Mouse (Mus musculus): ENCODE measurements around the gene Notch2. TPM values are rescaled to one million over a fixed set of nuclear protein-coding genes. Genes with fewer than 3 reads are reported as not detected.

The Notch2 gene
- polyA plus RNA-seq, 1 experiment, result 6.6 TPM

- Histone ChIP-seq H3K27ac (ENCODE audit: insufficient read depth, low read depth, low read length) (no peak overlapping the region), H3K36me3 (ENCODE audit: control insufficient read depth, insufficient read depth, low read length) (no peaks in the 10 kb centered on the region), H3K4me1 (ENCODE audit: control insufficient read depth, insufficient read depth, insufficient read length, low read length) (peaks cover 35% of the 10 kb centered on the region)
Measured at GRCm38 (mm10) chr3:98028072-98028471, 14.7 kb downstream of the Notch2 start.

GRCm38 (mm10) chr3:98028936-98029335 is 15.6 kb downstream of the Notch2 start:
- Histone ChIP-seq H3K4me3 (ENCODE audit: low read depth, low read length) (no peak overlapping the region), H3K36me3 (ENCODE audit: control insufficient read depth, insufficient read depth, low read length) (no peaks in the 10 kb centered on the region), H3K27ac (ENCODE audit: insufficient read depth, low read depth, low read length) (no peak overlapping the region), H3K4me1 (ENCODE audit: control insufficient read depth, insufficient read depth, insufficient read length, low read length) (peaks cover 35% of the 10 kb centered on the region), H3K27me3 (ENCODE audit: control insufficient read depth, insufficient read depth, low read length) (no peaks in the 10 kb centered on the region)
- 42% methylated on average over 10 of the region's 10 CpGs for WGBS
- TF ChIP-seq CTCF (IDR thresholded peaks at IDR 0.05; ENCODE audit: extremely low read depth, insufficient read length, insufficient replicate concordance, low read depth, low read length), result no peak
- no peak for TF ChIP-seq POLR2A (IDR thresholded peaks at IDR 0.05; ENCODE audit: low read depth, low read length)

More at GRCm38 (mm10) chr3:98028072-98028471, 14.7 kb downstream of the Notch2 start:
- 65% methylated on average over 4 of the region's 4 CpGs for WGBS
- Histone ChIP-seq H3K27me3 (ENCODE audit: control insufficient read depth, insufficient read depth, low read length) (no peaks in the 10 kb centered on the region), H3K4me3 (ENCODE audit: low read depth, low read length) (no peak overlapping the region)
- TF ChIP-seq POLR2A (IDR thresholded peaks at IDR 0.05; ENCODE audit: low read depth, low read length) (no peak), CTCF (IDR thresholded peaks at IDR 0.05; ENCODE audit: extremely low read depth, insufficient read length, insufficient replicate concordance, low read depth, low read length) (no peak)

GRCm38 (mm10) chr3:98031104-98031503 is 17.8 kb downstream of the Notch2 start:
- H3K27ac ChIP-seq (ENCODE audit: insufficient read depth, low read depth, low read length), result 0 out of 2 replicates have a peak overlapping the region, but pooled peaks have one; percentile 7
- no peaks in the 10 kb centered on the region for H3K27me3 ChIP-seq (ENCODE audit: control insufficient read depth, insufficient read depth, low read length)
- H3K4me1 ChIP-seq (ENCODE audit: control insufficient read depth, insufficient read depth, insufficient read length, low read length), result peaks cover 28% of the 10 kb centered on the region
- no peak overlapping the region for H3K4me3 ChIP-seq (ENCODE audit: low read depth, low read length)
- no peak for TF ChIP-seq POLR2A (IDR thresholded peaks at IDR 0.05; ENCODE audit: low read depth, low read length)
- no peak for TF ChIP-seq CTCF (IDR thresholded peaks at IDR 0.05; ENCODE audit: extremely low read depth, insufficient read length, insufficient replicate concordance, low read depth, low read length)
- no peaks in the 10 kb centered on the region for H3K36me3 ChIP-seq (ENCODE audit: control insufficient read depth, insufficient read depth, low read length)
- WGBS, result 15% methylated on average over 7 of the region's 7 CpGs

- Histone ChIP-seq H3K27ac (ENCODE audit: insufficient read depth, low read depth, low read length) (no peak overlapping the region), H3K4me1 (ENCODE audit: control insufficient read depth, insufficient read depth, insufficient read length, low read length) (peaks cover 25% of the 10 kb centered on the region), H3K36me3 (ENCODE audit: control insufficient read depth, insufficient read depth, low read length) (no peaks in the 10 kb centered on the region), H3K4me3 (ENCODE audit: low read depth, low read length) (no peak overlapping the region), H3K27me3 (ENCODE audit: control insufficient read depth, insufficient read depth, low read length) (no peaks in the 10 kb centered on the region)
- TF ChIP-seq POLR2A (IDR thresholded peaks at IDR 0.05; ENCODE audit: low read depth, low read length), result no peak
- TF ChIP-seq CTCF (IDR thresholded peaks at IDR 0.05; ENCODE audit: extremely low read depth, insufficient read length, insufficient replicate concordance, low read depth, low read length), result no peak
- WGBS, result 49% methylated on average over 3 of the region's 3 CpGs
Measured at GRCm38 (mm10) chr3:98032191-98032590, 18.9 kb downstream of the Notch2 start.

- no peak overlapping the region for H3K4me3 ChIP-seq (ENCODE audit: low read depth, low read length)
- H3K27ac ChIP-seq (ENCODE audit: insufficient read depth, low read depth, low read length), result no peak overlapping the region
- TF ChIP-seq CTCF (IDR thresholded peaks at IDR 0.05; ENCODE audit: extremely low read depth, insufficient read length, insufficient replicate concordance, low read depth, low read length) (no peak), POLR2A (IDR thresholded peaks at IDR 0.05; ENCODE audit: low read depth, low read length) (no peak)
- peaks cover 21% of the 10 kb centered on the region for H3K4me1 ChIP-seq (ENCODE audit: control insufficient read depth, insufficient read depth, insufficient read length, low read length)
- WGBS, result 85% methylated on average over 5 of the region's 5 CpGs
- H3K36me3 ChIP-seq (ENCODE audit: control insufficient read depth, insufficient read depth, low read length), result no peaks in the 10 kb centered on the region
- H3K27me3 ChIP-seq (ENCODE audit: control insufficient read depth, insufficient read depth, low read length), result no peaks in the 10 kb centered on the region
Measured at GRCm38 (mm10) chr3:98032944-98033343, 19.6 kb downstream of the Notch2 start.

GRCm38 (mm10) chr3:98034622-98035593 is 21.6 kb downstream of the Notch2 start:
- no peak overlapping the region for H3K4me3 ChIP-seq (ENCODE audit: low read depth, low read length)
- H3K36me3 ChIP-seq (ENCODE audit: control insufficient read depth, insufficient read depth, low read length), result no peaks in the 10 kb centered on the region
- no peak overlapping the region for H3K27ac ChIP-seq (ENCODE audit: insufficient read depth, low read depth, low read length)
- TF ChIP-seq CTCF (IDR thresholded peaks at IDR 0.05; ENCODE audit: extremely low read depth, insufficient read length, insufficient replicate concordance, low read depth, low read length), result no peak
- no peak for TF ChIP-seq POLR2A (IDR thresholded peaks at IDR 0.05; ENCODE audit: low read depth, low read length)
- 83% methylated on average over 15 of the region's 15 CpGs for WGBS
- no peaks in the 10 kb centered on the region for H3K27me3 ChIP-seq (ENCODE audit: control insufficient read depth, insufficient read depth, low read length)
- H3K4me1 ChIP-seq (ENCODE audit: control insufficient read depth, insufficient read depth, insufficient read length, low read length), result peaks cover 14% of the 10 kb centered on the region

GRCm38 (mm10) chr3:98036161-98036560 is 22.8 kb downstream of the Notch2 start:
- no peaks in the 10 kb centered on the region for H3K36me3 ChIP-seq (ENCODE audit: control insufficient read depth, insufficient read depth, low read length)
- no peak overlapping the region for H3K27ac ChIP-seq (ENCODE audit: insufficient read depth, low read depth, low read length)
- WGBS, result 29% methylated on average over 6 of the region's 6 CpGs
- no peak for TF ChIP-seq CTCF (IDR thresholded peaks at IDR 0.05; ENCODE audit: extremely low read depth, insufficient read length, insufficient replicate concordance, low read depth, low read length)
- TF ChIP-seq POLR2A (IDR thresholded peaks at IDR 0.05; ENCODE audit: low read depth, low read length), result no peak
- no peaks in the 10 kb centered on the region for H3K27me3 ChIP-seq (ENCODE audit: control insufficient read depth, insufficient read depth, low read length)
- H3K4me3 ChIP-seq (ENCODE audit: low read depth, low read length), result no peak overlapping the region
- H3K4me1 ChIP-seq (ENCODE audit: control insufficient read depth, insufficient read depth, insufficient read length, low read length), result peaks cover 8% of the 10 kb centered on the region; the same call in 1 of the 2 replicates
